Mouse (Mus musculus) lung, adult 2 months (tissue): ENCODE results near the gene Nxph4. TPM values are rescaled to one million over a fixed set of nuclear protein-coding genes. Genes with fewer than 3 reads are reported as not detected.

Experiments
- DNase-seq: peaks from one replicate; pipeline ENCODE4 v3.0.0; 2022
- H3K4me1 ChIP-seq: fragments of 200-500 bp; 2 replicates; pipeline ENCODE4 v1.6.1; 2011; ENCODE audit warnings: low read length; ENCODE audit not compliant: control insufficient read depth, insufficient read depth
- H3K4me3 ChIP-seq: fragments of 200-500 bp; replicated peaks from 2 replicates; pipeline ENCODE3; 2011; ENCODE audit warnings: low read depth, mild to moderate bottlenecking, control low read depth, low read length; ENCODE audit errors: extremely low read depth
- CTCF ChIP-seq: fragments of 200-500 bp; IDR thresholded peaks from 2 replicates; pipeline ENCODE4 v1.5.1; 2011; ENCODE audit warnings: mild to moderate bottlenecking, low read length, control low read depth; ENCODE audit not compliant: insufficient read depth
- POLR2A ChIP-seq: fragments of 200-500 bp; IDR thresholded peaks from 2 replicates; pipeline ENCODE4 v1.6.1; 2011; ENCODE audit warnings: low read depth, mild to moderate bottlenecking, control low read depth, low read length, borderline replicate concordance; ENCODE audit errors: extremely low read depth
- WGBS: fragments of 180-500 bp; shearing (Covaris S2); methylation state at CpG from one replicate; pipeline ENCODE4 v1.1.7; 2018; 5-methylcytosine and 5-hydroxymethylcytosine counted together
- polyA plus RNA-seq: library from polyadenylated mRNA; depleted of rRNA; stranded (reverse); fragments of >200 nt; gene quantifications from 2 replicates; pipeline ENCODE4 v1.2.3, GENCODE M21; 2012

Gene Nxph4
- polyA plus RNA-seq, 1 experiment = 0.24 TPM

- no peaks in the 10 kb centered on the region for H3K4me1 ChIP-seq
- WGBS = 44% methylated on average over 6 of the region's 6 CpGs
- TF ChIP-seq POLR2A = no peak
- no peak for TF ChIP-seq CTCF
- no peak overlapping the region for H3K4me3 ChIP-seq
- no peak for DNase-seq
Measured at GRCm38 (mm10) chr10:127570384-127570783, 36.0 kb upstream of the Nxph4 start.

- WGBS = 9% methylated on average over 3 of the region's 3 CpGs
- no peaks in the 10 kb centered on the region for H3K4me1 ChIP-seq
- H3K4me3 ChIP-seq = no peak overlapping the region
- TF ChIP-seq POLR2A (no peak), CTCF (peak; percentile 72)
- DNase-seq = peak; percentile 56
Measured at GRCm38 (mm10) chr10:127569450-127569849, 35.1 kb upstream of the Nxph4 start.

- DNase-seq = no peak
- H3K4me3 ChIP-seq = no peak overlapping the region
- TF ChIP-seq POLR2A (no peak), CTCF (no peak)
- no peaks in the 10 kb centered on the region for H3K4me1 ChIP-seq
- 93% methylated on average over 28 of the region's 28 CpGs for WGBS
Measured at GRCm38 (mm10) chr10:127566553-127567326, 32.4 kb upstream of the Nxph4 start.

GRCm38 (mm10) chr10:127564301-127564700, 29.9 kb upstream of the Nxph4 start:
- no peak for DNase-seq

GRCm38 (mm10) chr10:127563840-127564239, 29.5 kb upstream of the Nxph4 start:
- WGBS = 40% methylated on average over 8 of the region's 8 CpGs

More at GRCm38 (mm10) chr10:127564301-127564700, 29.9 kb upstream of the Nxph4 start:
- no peak overlapping the region for H3K4me3 ChIP-seq
- TF ChIP-seq POLR2A (no peak), CTCF (no peak)
- no peaks in the 10 kb centered on the region for H3K4me1 ChIP-seq
- 14% methylated on average over 13 of the region's 13 CpGs for WGBS

GRCm38 (mm10) chr10:127561145-127561544, 26.8 kb upstream of the Nxph4 start:
- Histone ChIP-seq H3K4me1 (no peaks in the 10 kb centered on the region), H3K4me3 (no peak overlapping the region)
- TF ChIP-seq POLR2A (no peak), CTCF (no peak)
- no peak for DNase-seq

More at GRCm38 (mm10) chr10:127563840-127564239, 29.5 kb upstream of the Nxph4 start:
- Histone ChIP-seq H3K4me3 (no peak overlapping the region), H3K4me1 (no peaks in the 10 kb centered on the region)
- DNase-seq = no peak
- TF ChIP-seq POLR2A (no peak), CTCF (no peak)

GRCm38 (mm10) chr10:127557397-127557796, 23.0 kb upstream of the Nxph4 start:
- Histone ChIP-seq H3K4me1 (no peaks in the 10 kb centered on the region), H3K4me3 (no peak overlapping the region)
- WGBS = 89% methylated on average over 13 of the region's 13 CpGs
- TF ChIP-seq POLR2A = no peak
- TF ChIP-seq CTCF = 0 out of 2 replicates have a peak, but pooled peaks have one; percentile 7
- no peak for DNase-seq

GRCm38 (mm10) chr10:127555703-127556102, 21.3 kb upstream of the Nxph4 start:
- TF ChIP-seq POLR2A = no peak
- peak; percentile 69 for TF ChIP-seq CTCF
- H3K4me3 ChIP-seq = no peak overlapping the region
- DNase-seq = no peak
- WGBS = 77% methylated on average over 18 of the region's 18 CpGs
- H3K4me1 ChIP-seq = no peaks in the 10 kb centered on the region

GRCm38 (mm10) chr10:127549892-127550291, 15.5 kb upstream of the Nxph4 start:
- DNase-seq = no peak
- Histone ChIP-seq H3K4me3 (no peak overlapping the region), H3K4me1 (no peaks in the 10 kb centered on the region)
- 86% methylated on average over 17 of the region's 17 CpGs for WGBS
- no peak for TF ChIP-seq CTCF
- TF ChIP-seq POLR2A = no peak

GRCm38 (mm10) chr10:127548236-127548635, 13.9 kb upstream of the Nxph4 start:
- 93% methylated on average over 15 of the region's 15 CpGs for WGBS
- H3K4me1 ChIP-seq = no peaks in the 10 kb centered on the region
- no peak for DNase-seq
- no peak for TF ChIP-seq POLR2A
- no peak for TF ChIP-seq CTCF
- H3K4me3 ChIP-seq = no peak overlapping the region
